Comparison of ENCODE assay signal across 26 mouse cellular contexts in genomic region chr12:91986448-91986847, GRCm38 (mm10).
DNase-seq lines count a peak whose midpoint lies in the region; ATAC-seq and TF ChIP-seq lines count a peak whose summit lies in the region.
"Had no signal": no experiment of that assay in that cellular context is flagged by ENCODE, and none has a peak within 500 bp of the region (broad histone marks: within the 10 kb centered on the region; RNA-seq: fewer than 3 reads in every experiment).

No protein-coding gene starts in this region.

- peak; percentile 23 for DNase-seq in forebrain, embryonic 14.5 days (ENCODE audit: low spot score)
- no peak for DNase-seq in forebrain, embryonic 11.5 days (ENCODE audit: low spot score)
- DNase-seq in layer of hippocampus, adult 18-20 months (ENCODE audit: low spot score in 2 of 2) = peak; percentile 6 to 35
- no peak for DNase-seq in layer of hippocampus, adult 9-11 months
- DNase-seq in left cerebral cortex, postnatal 4 days = peak; percentile 42
- DNase-seq in left cerebral cortex, adult 8-10 months (ENCODE audit: low spot score in 2 of 2) = no peak
- DNase-seq in forebrain, postnatal 0 days = peak; percentile 22
- DNase-seq in stomach, postnatal 0 days (ENCODE audit: low spot score) = no peak
- DNase-seq: adrenal gland, adult 2 months; adrenal gland, postnatal 14 days; cerebellum, adult 18-20 months; cerebellum, adult 9-10 months; cerebellum, postnatal 25 days; gastrocnemius, adult 2 months; gastrocnemius, postnatal 25 days; heart, adult 18-20 months; heart, postnatal 10 days; heart, postnatal 36 days had no signal

- TF ChIP-seq EP300 in stomach, postnatal 0 days (optimal IDR thresholded peaks at IDR 0.05) = no peak

- H3K4me3 ChIP-seq in forebrain, embryonic 14.5 days (ENCODE audit: low read depth, low read length) = no peak overlapping the region
- no peak overlapping the region for H3K4me3 ChIP-seq in forebrain, embryonic 11.5 days (ENCODE audit: low read depth, low read length)
- no peak overlapping the region for H3K4me3 ChIP-seq in forebrain, postnatal 0 days (ENCODE audit: low read depth, low read length)
- no peak overlapping the region for H3K4me3 ChIP-seq in stomach, postnatal 0 days (ENCODE audit: low read depth, low read length)
- H3K4me3 ChIP-seq: embryonic facial prominence, embryonic 12.5 days; embryonic facial prominence, embryonic 15.5 days; gastrocnemius, adult 2 months; heart, embryonic 12.5 days; heart, embryonic 15.5 days; hindbrain, embryonic 10.5 days; hindbrain, embryonic 13.5 days had no signal

- ATAC-seq in forebrain, embryonic 14.5 days = peak; percentile 66; the same call in 1 of the 2 replicates
- ATAC-seq in forebrain, embryonic 11.5 days (replicated peaks; ENCODE audit: low FRiP score) = no peak
- ATAC-seq in forebrain, postnatal 0 days = no peak
- ATAC-seq in stomach, postnatal 0 days (ENCODE audit: low FRiP score, low TSS enrichment) = no peak
- ATAC-seq: CD4-positive, CD25-positive, alpha-beta regulatory T cell, adult 4 months; intestine, postnatal 0 days had no signal

- no peak overlapping the region for H3K9ac ChIP-seq in forebrain, embryonic 14.5 days (ENCODE audit: low read length)
- no peak overlapping the region for H3K9ac ChIP-seq in forebrain, embryonic 11.5 days (ENCODE audit: low read length)
- no peak overlapping the region for H3K9ac ChIP-seq in forebrain, postnatal 0 days
- no peak overlapping the region for H3K9ac ChIP-seq in stomach, postnatal 0 days (ENCODE audit: low read length)
- H3K9ac ChIP-seq: embryonic facial prominence, embryonic 12.5 days; embryonic facial prominence, embryonic 15.5 days; heart, embryonic 12.5 days; heart, embryonic 15.5 days; hindbrain, embryonic 13.5 days had no signal

- WGBS in forebrain, embryonic 14.5 days = 70% methylated on average over 4 of the region's 4 CpGs
- 92% methylated on average over 4 of the region's 4 CpGs for WGBS in forebrain, embryonic 11.5 days
- 62% methylated on average over 4 of the region's 4 CpGs for WGBS in forebrain, postnatal 0 days
- 87% methylated on average over 4 of the region's 4 CpGs for WGBS in stomach, postnatal 0 days

- no peak overlapping the region for H3K4me2 ChIP-seq in forebrain, embryonic 14.5 days (ENCODE audit: low read length)
- H3K4me2 ChIP-seq in forebrain, embryonic 11.5 days (ENCODE audit: low read depth, low read length, severe bottlenecking) = no peak overlapping the region
- H3K4me2 ChIP-seq in forebrain, postnatal 0 days (ENCODE audit: low read depth) = no peak overlapping the region
- no peak overlapping the region for H3K4me2 ChIP-seq in stomach, postnatal 0 days (replicated peaks; ENCODE audit: low read depth)
- H3K4me2 ChIP-seq: embryonic facial prominence, embryonic 12.5 days; embryonic facial prominence, embryonic 15.5 days; heart, embryonic 12.5 days; heart, embryonic 15.5 days; hindbrain, embryonic 13.5 days had no signal

- intact Hi-C loops in left cerebral cortex, postnatal 4 days (cut with DNase I) = no loop called here

- TF ChIP-seq CTCF in forebrain, postnatal 0 days (IDR thresholded peaks at IDR 0.05; ENCODE audit: low read depth) = no peak
- TF ChIP-seq CTCF in stomach, postnatal 0 days (IDR thresholded peaks at IDR 0.05; ENCODE audit: low read depth) = no peak

- no peak overlapping the region for H3K27ac ChIP-seq in forebrain, embryonic 14.5 days (ENCODE audit: low read depth, low read length)
- no peak overlapping the region for H3K27ac ChIP-seq in forebrain, embryonic 11.5 days (ENCODE audit: low read depth, low read length)
- H3K27ac ChIP-seq in forebrain, postnatal 0 days (ENCODE audit: low read depth, low read length) = no peak overlapping the region
- no peak overlapping the region for H3K27ac ChIP-seq in stomach, postnatal 0 days (replicated peaks)
- H3K27ac ChIP-seq: embryonic facial prominence, embryonic 12.5 days; embryonic facial prominence, embryonic 15.5 days; gastrocnemius, adult 2 months; heart, embryonic 15.5 days; hindbrain, embryonic 10.5 days; hindbrain, embryonic 13.5 days had no signal

- no peaks in the 10 kb centered on the region for H3K4me1 ChIP-seq in forebrain, embryonic 14.5 days (ENCODE audit: control insufficient read depth, insufficient read depth, low read length)
- H3K4me1 ChIP-seq in forebrain, embryonic 11.5 days (replicated peaks; ENCODE audit: control insufficient read depth, insufficient read depth, low read length) = no peaks in the 10 kb centered on the region
- no peaks in the 10 kb centered on the region for H3K4me1 ChIP-seq in forebrain, postnatal 0 days (ENCODE audit: insufficient read depth)
- H3K4me1 ChIP-seq in stomach, postnatal 0 days (replicated peaks; ENCODE audit: control insufficient read depth, insufficient read depth) = no peaks in the 10 kb centered on the region
- H3K4me1 ChIP-seq: embryonic facial prominence, embryonic 12.5 days; embryonic facial prominence, embryonic 15.5 days; heart, embryonic 12.5 days; heart, embryonic 15.5 days; hindbrain, embryonic 10.5 days; hindbrain, embryonic 13.5 days had no signal

- no peaks in the 10 kb centered on the region for H3K27me3 ChIP-seq in forebrain, embryonic 14.5 days (replicated peaks; ENCODE audit: control insufficient read depth, insufficient read depth, low read length)
- H3K27me3 ChIP-seq in forebrain, embryonic 11.5 days (ENCODE audit: control insufficient read depth, insufficient read depth, low read length) = no peaks in the 10 kb centered on the region
- no peaks in the 10 kb centered on the region for H3K27me3 ChIP-seq in forebrain, postnatal 0 days (ENCODE audit: insufficient read depth, low read length)
- H3K27me3 ChIP-seq in stomach, postnatal 0 days (ENCODE audit: control insufficient read depth, insufficient read depth, low read length) = no peaks in the 10 kb centered on the region
- H3K27me3 ChIP-seq: embryonic facial prominence, embryonic 12.5 days; embryonic facial prominence, embryonic 15.5 days; heart, embryonic 12.5 days; heart, embryonic 15.5 days; hindbrain, embryonic 13.5 days had no signal

- H3K9me3 ChIP-seq in forebrain, embryonic 14.5 days (replicated peaks; ENCODE audit: control insufficient read depth, low read length) = no peaks in the 10 kb centered on the region
- H3K9me3 ChIP-seq in forebrain, embryonic 11.5 days (ENCODE audit: control insufficient read depth, low read length) = no peaks in the 10 kb centered on the region
- no peaks in the 10 kb centered on the region for H3K9me3 ChIP-seq in forebrain, postnatal 0 days (ENCODE audit: low read length)
- H3K9me3 ChIP-seq in stomach, postnatal 0 days (ENCODE audit: control insufficient read depth, low read length) = no peaks in the 10 kb centered on the region
- H3K9me3 ChIP-seq: embryonic facial prominence, embryonic 12.5 days; embryonic facial prominence, embryonic 15.5 days; heart, embryonic 12.5 days; heart, embryonic 15.5 days; hindbrain, embryonic 10.5 days; hindbrain, embryonic 13.5 days had no signal

- H3K36me3 ChIP-seq in forebrain, embryonic 14.5 days (ENCODE audit: control insufficient read depth, insufficient read depth, low read length) = no peaks in the 10 kb centered on the region
- no peaks in the 10 kb centered on the region for H3K36me3 ChIP-seq in forebrain, embryonic 11.5 days (ENCODE audit: control insufficient read depth, insufficient read depth, low read length)
- no peaks in the 10 kb centered on the region for H3K36me3 ChIP-seq in forebrain, postnatal 0 days (ENCODE audit: insufficient read depth)
- no peaks in the 10 kb centered on the region for H3K36me3 ChIP-seq in stomach, postnatal 0 days (ENCODE audit: control insufficient read depth, insufficient read depth, low read length)
- H3K36me3 ChIP-seq: embryonic facial prominence, embryonic 12.5 days; embryonic facial prominence, embryonic 15.5 days; heart, embryonic 12.5 days; heart, embryonic 15.5 days; hindbrain, embryonic 10.5 days; hindbrain, embryonic 13.5 days had no signal

Comparison
In these comparisons a context has a peak if more than half of its experiments do, and no peak if none do; other contexts are left out.
1. DNase-seq: peak in forebrain, embryonic 14.5 days (single experiment), layer of hippocampus, adult 18-20 months (2 of 2), left cerebral cortex, postnatal 4 days (single experiment) and forebrain, postnatal 0 days (single experiment); none in forebrain, embryonic 11.5 days (single experiment), layer of hippocampus, adult 9-11 months (single experiment), left cerebral cortex, adult 8-10 months (0 of 2) and stomach, postnatal 0 days (single experiment).